Mouse (Mus musculus) left cerebral cortex, postnatal 14 days (tissue): ENCODE measurements around the gene Chst10. TPM values are rescaled to one million over a fixed set of nuclear protein-coding genes. Genes with fewer than 3 reads are reported as not detected.

ENCODE experiments used
- DNase-seq, 2 experiments: peaks; one replicate each; pipeline ENCODE4 v3.0.0; 2021 to 2022; ENCODE audit warnings: low spot score in 2 of 2, mixed read lengths in 1 of 2
- intact Hi-C: fragments of 180-260 bp; cut with DNase I; formaldehyde crosslinking; loops from one replicate; pipeline ENCODE4 v1.15.1; 2025
- total RNA-seq, 2 experiments: library from RNA; stranded (reverse); gene quantifications; 2 replicates each; pipeline ENCODE4 v1.2.3; 2021

Chst10 gene
- total RNA-seq, 2 experiments from 2014 or later = 57.0 to 58.3 TPM

DNA sequence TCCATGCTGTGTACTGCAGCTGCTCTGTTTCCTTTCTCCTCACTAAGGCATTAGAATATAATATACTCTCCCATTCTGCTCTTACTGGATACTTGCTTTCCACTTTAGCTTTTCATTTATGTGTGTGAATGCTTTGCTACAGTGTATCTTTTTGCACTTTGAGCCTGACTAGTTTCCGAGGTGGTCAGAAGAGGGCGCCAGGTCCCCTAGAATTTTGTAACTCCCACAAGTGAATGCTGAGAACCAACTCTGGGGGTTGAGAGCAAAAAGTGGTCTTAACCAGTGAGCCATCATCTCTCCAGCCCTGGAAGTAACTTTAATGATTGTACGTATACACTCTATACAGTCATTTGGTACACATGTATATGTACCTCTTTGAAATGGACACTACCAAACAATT is 63.1 kb downstream of the Chst10 start:
- intact Hi-C loops = no loop called here
- DNase-seq = peak; percentile 30 to 39

DNA sequence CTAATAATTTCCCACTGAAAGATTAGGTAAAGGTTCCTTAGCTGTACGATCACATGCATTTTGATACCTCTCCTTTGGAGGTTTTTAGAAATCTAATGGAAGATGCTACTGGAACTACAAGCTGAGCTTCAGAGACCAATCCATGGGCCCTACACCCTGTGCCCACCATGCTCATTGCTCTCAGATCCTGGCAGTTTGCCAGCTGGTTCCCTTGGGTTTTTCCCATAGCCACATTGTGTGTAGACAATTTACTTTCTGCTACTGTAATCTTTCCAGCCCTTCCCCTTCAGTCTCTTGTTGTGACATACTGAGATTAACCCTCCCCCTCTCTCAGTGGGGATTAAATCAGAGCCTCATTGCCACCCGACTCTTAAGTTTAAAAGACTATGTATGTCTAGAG is 73.0 kb downstream of the Chst10 start:
- no peak for DNase-seq
- intact Hi-C loops = no loop called here

DNA sequence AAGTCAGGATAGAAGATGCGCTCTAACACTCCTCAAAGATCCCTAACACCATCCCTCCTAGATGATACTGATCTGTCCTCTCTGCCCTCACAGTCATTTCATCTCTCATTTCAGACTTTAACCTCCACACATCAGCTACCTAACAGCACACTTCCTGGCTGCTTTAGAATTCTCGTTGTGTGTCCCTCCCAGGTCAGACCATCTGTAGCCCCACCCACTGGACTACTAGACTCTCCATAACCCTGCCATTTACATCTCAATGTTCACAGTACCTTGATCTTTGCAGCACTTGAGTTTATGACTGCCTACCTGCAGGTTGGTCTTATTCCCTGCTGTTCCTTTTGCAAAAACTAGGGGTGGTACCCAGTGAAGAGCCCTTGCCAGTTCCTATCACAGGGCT is 74.1 kb downstream of the Chst10 start:
- intact Hi-C loops = no loop called here

DNA sequence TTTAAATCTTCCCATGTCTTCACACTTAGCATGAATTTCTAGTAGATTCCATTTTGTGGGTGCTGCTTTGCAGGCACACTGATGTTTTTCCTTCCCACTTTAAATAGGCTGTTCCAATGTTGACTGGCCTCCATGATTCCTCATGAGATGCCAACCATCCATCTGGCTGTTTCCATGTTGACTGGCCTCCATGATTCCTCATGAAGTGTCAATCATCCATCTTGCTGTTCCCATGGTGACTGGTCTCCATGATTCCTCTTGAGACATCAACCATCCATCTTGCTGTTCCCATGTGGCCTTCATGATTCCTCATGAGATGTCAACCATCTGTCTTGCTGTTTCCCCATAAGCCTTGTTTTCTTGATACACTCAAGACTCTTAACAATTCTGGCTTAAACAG is 78.3 kb downstream of the Chst10 start:
- no peak for DNase-seq
- intact Hi-C loops = no loop called here

More for the DNA sequence above, 74.1 kb downstream of the Chst10 start:
- DNase-seq = no peak

DNA sequence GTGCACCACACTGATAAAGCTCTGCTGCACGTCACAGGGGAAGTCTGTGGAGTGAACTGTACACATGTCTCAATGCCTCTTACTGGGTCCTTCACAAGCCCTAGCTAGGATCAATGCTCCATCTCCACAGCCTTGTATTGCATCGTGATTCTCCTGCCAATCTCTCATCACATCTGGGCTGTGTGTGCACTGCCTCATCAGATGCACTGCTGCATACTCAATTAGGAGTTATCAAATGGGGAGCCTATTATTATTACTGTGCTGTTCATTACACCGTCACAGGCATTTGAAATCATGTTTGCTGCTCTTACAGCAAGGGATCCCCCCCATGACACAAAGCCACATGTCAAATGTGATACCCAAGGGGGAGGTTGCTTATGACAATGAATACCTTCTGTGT is 80.3 kb downstream of the Chst10 start:
- intact Hi-C loops = no loop called here
- DNase-seq = no peak

DNA sequence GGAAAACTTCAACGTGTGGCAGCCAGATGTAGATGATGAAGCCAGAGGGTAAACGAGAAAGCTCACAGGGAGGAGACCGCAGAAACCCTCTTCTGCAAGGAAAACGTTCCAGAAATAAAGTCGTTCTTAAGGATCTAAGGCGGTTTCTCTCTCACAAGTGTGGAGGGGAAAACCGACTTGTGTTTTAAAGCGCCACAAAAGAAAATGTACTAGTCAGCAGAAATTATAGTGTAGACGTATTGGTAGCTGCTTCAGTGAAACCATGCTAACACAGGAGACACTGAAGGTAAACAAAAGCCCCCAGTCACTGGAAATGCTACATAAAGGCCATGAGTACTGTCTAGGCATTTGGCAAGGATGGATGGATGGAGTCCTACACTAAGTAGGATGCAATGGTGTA is 80.7 kb downstream of the Chst10 start:
- no peak for DNase-seq
- intact Hi-C loops = no loop called here

DNA sequence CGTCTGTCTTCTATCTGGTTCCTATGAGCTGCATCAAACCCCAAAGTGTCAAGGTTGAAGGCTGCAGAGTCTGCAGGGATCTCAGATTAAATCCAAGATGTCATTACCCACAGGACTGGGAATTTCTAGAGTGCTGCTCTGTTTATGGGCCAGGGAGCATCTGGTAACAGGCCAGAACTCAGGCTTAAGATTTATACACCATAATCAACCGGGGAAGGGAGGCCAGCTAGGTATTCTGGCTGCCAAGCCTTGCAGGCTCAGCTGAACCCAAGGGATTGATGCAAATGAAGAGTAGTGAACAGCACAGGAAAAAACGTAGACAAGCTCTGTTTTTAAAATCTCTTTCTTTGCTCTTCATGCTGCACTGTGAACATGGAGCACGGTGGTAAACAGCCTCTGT is 81.7 kb downstream of the Chst10 start:
- DNase-seq = no peak
- intact Hi-C loops = no loop called here

Other genes with a start within 250 kb of the Chst10 start
- gene Aff3, start 233.2 kb downstream of the Chst10 start, total RNA-seq = 10 to 100 TPM; 82.9 to 86.5 TPM
- gene Lonrf2, start 61.5 kb downstream of the Chst10 start, total RNA-seq = 100 to 1,000 TPM; 127 to 129 TPM
- not detected for gene Nms, start 41.0 kb upstream of the Chst10 start, total RNA-seq
- gene Pdcl3, start 87.4 kb upstream of the Chst10 start, total RNA-seq = 10 to 100 TPM; 38.2 to 38.4 TPM